Mouse (Mus musculus) heart, adult 2 months (tissue): ENCODE measurements around the gene Vmn1r228.

ENCODE experiments used
- CTCF ChIP-seq: fragments of 200-600 bp; IDR thresholded peaks from 2 replicates; pipeline ENCODE4 v1.8.1; 2022; ENCODE audit warnings: antibody characterized with exemption, mild to moderate bottlenecking, moderate library complexity
- EP300 ChIP-seq: fragments of 200-500 bp; IDR thresholded peaks from 2 replicates; pipeline ENCODE4 v1.6.1; 2011; ENCODE audit warnings: low read depth, low read length, control low read depth; ENCODE audit not compliant: insufficient read depth
- POLR2A ChIP-seq: fragments of 200-500 bp; IDR thresholded peaks from 2 replicates; pipeline ENCODE4 v1.6.1; 2011; ENCODE audit warnings: mild to moderate bottlenecking, low read depth, low read length, control low read depth; ENCODE audit not compliant: insufficient read depth

DNA sequence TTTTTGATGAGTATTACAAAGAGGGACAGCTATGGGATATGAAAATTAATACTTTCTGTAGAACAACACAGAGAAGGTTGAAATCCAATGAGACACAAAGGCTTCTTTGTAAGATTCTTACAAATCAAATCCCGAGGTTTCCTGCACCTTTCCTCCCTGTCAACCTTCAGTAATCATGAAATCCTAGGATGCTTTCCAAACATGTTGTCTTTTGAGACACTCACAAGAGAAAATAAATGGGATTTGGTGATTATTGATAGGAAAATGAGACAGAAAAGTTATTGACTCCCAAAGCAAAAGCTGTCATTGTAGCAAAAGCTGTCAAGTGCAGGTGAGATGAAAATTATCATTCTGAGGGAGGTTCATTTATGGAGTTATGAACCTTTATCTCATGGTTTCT, 25.3 kb upstream of the Vmn1r228 start, which contains the start of gene Vmn1r229:
- TF ChIP-seq POLR2A (no peak), CTCF (no peak), EP300 (no peak)
